Mouse (Mus musculus) brain, embryonic 14.5 days (tissue): ENCODE data around the gene Tspan10.

ENCODE experiments used
- CTCF ChIP-seq: fragments of 200-500 bp; IDR thresholded peaks from 2 replicates; pipeline ENCODE4 v1.5.1; 2012; ENCODE audit warnings: inconsistent platforms, mild to moderate bottlenecking, moderate library complexity, borderline replicate concordance; ENCODE audit not compliant: insufficient read depth, insufficient read length; ENCODE audit errors: extremely low read depth
- POLR2A ChIP-seq: fragments of 200-500 bp; IDR thresholded peaks from 2 replicates; pipeline ENCODE4 v1.6.1; 2012; ENCODE audit warnings: mild to moderate bottlenecking, inconsistent platforms, borderline replicate concordance; ENCODE audit not compliant: poor library complexity, insufficient read depth, insufficient read length, severe bottlenecking; ENCODE audit errors: extremely low read depth

GRCm38 (mm10) chr11:120445475-120445874 lies 3.0 kb downstream of the Tspan10 start:
- TF ChIP-seq CTCF (no peak), POLR2A (no peak)
